Mouse (Mus musculus) stomach, postnatal 0 days (tissue): ENCODE results near the gene Sstr5. TPM values are rescaled to one million over a fixed set of nuclear protein-coding genes. Genes with fewer than 3 reads are reported as not detected.
A peak's percentile ranks its signal among the peaks of the same experiment; 100 is the strongest.

Experiments
- ATAC-seq: fragments of 200-750 bp; cut with Nextera tagmentation; 2 replicates; pipeline ENCODE4 v1.8.0; 2017; ENCODE audit not compliant: low FRiP score, low TSS enrichment
- DNase-seq: peaks from one replicate; pipeline ENCODE4 v3.0.0-alpha.2; 2016; ENCODE audit warnings: low spot score
- H3K27ac ChIP-seq: fragments of 300-500 bp; sonication (generic); replicated peaks from 2 replicates; pipeline ENCODE4 v1.5.1; 2014; ENCODE audit warnings: mild to moderate bottlenecking, control low read depth
- H3K27me3 ChIP-seq: fragments of 300-500 bp; sonication (generic); 2 replicates; pipeline ENCODE4 v1.6.1; 2014; ENCODE audit warnings: low read length; ENCODE audit not compliant: control insufficient read depth, insufficient read depth
- H3K36me3 ChIP-seq: fragments of 300-500 bp; sonication (generic); 2 replicates; pipeline ENCODE4 v1.6.1; 2014; ENCODE audit warnings: low read length, mixed read lengths; ENCODE audit not compliant: control insufficient read depth, insufficient read depth
- H3K4me1 ChIP-seq: fragments of 300-500 bp; sonication (generic); replicated peaks from 2 replicates; pipeline ENCODE4 v1.6.1; 2014; ENCODE audit warnings: antibody characterized with exemption; ENCODE audit not compliant: control insufficient read depth, insufficient read depth
- H3K4me2 ChIP-seq: fragments of 300-500 bp; sonication (generic); replicated peaks from 2 replicates; pipeline ENCODE4 v1.6.1; 2014; ENCODE audit warnings: low read depth, mild to moderate bottlenecking, control low read depth, moderate library complexity
- H3K4me3 ChIP-seq: fragments of 300-500 bp; sonication (generic); 2 replicates; pipeline ENCODE4 v1.5.1; 2014; ENCODE audit warnings: low read depth, low read length, control low read depth
- H3K9ac ChIP-seq: fragments of 300-500 bp; sonication (generic); 2 replicates; pipeline ENCODE4 v1.6.1; 2014; ENCODE audit warnings: mild to moderate bottlenecking, low read length, control low read depth, mixed read lengths
- H3K9me3 ChIP-seq: fragments of 300-500 bp; sonication (generic); 2 replicates; pipeline ENCODE4 v1.6.1; 2016; ENCODE audit warnings: low read length; ENCODE audit not compliant: control insufficient read depth
- CTCF ChIP-seq: IDR thresholded peaks from 2 replicates; pipeline ENCODE4 v1.5.1; 2016; ENCODE audit warnings: antibody characterized with exemption, low read depth, mild to moderate bottlenecking, moderate library complexity
- EP300 ChIP-seq: optimal IDR thresholded peaks from 2 replicates; pipeline ENCODE3; 2016; ENCODE audit warnings: antibody characterized with exemption
- WGBS: fragments of 180-500 bp; shearing (Covaris S2); extraction: QIAGEN DNeasy Blood & Tissue Kit; methylation state at CpG from one replicate; pipeline ENCODE4 v1.1.7; 2014; 5-methylcytosine and 5-hydroxymethylcytosine counted together
- polyA plus RNA-seq: library from polyadenylated mRNA; unstranded; fragments of >200 nt; fragmentation: Nextera tagmentation; extraction: Ambion mirVana; gene quantifications from 2 replicates; pipeline ENCODE4 v1.2.1, GENCODE M21; 2015

Sstr5 gene
- polyA plus RNA-seq, 1 experiment from 2014 or later: 0.16 TPM

GRCm38 (mm10) chr17:25462236-25462875 is 34.7 kb downstream of the Sstr5 start:
- H3K9me3 ChIP-seq: no peaks in the 10 kb centered on the region
- DNase-seq: peak; percentile 66
- H3K4me1 ChIP-seq: 0 out of 2 replicates have a peak, but pooled peaks cover 2% of the 10 kb centered on the region
- no peak overlapping the region for H3K4me3 ChIP-seq
- H3K27me3 ChIP-seq: no peaks in the 10 kb centered on the region
- H3K36me3 ChIP-seq: no peaks in the 10 kb centered on the region
- 6% methylated on average over 9 of the region's 9 CpGs for WGBS
- TF ChIP-seq EP300 (no peak), CTCF (no peak)
- no peak overlapping the region for H3K9ac ChIP-seq
- peak overlapping the region; percentile 20; the same call in 1 of the 2 replicates for H3K4me2 ChIP-seq
- peak overlapping the region; percentile 58 for H3K27ac ChIP-seq
- peak; percentile 87 for ATAC-seq

- Histone ChIP-seq H3K4me2 (no peak overlapping the region), H3K9ac (no peak overlapping the region), H3K9me3 (no peaks in the 10 kb centered on the region), H3K4me1 (no peaks in the 10 kb centered on the region), H3K36me3 (no peaks in the 10 kb centered on the region), H3K27me3 (no peaks in the 10 kb centered on the region), H3K27ac (no peak overlapping the region), H3K4me3 (no peak overlapping the region)
- no peak for DNase-seq
- WGBS: 51% methylated on average over 8 of the region's 8 CpGs
- no peak for ATAC-seq
- no peak for TF ChIP-seq EP300
- TF ChIP-seq CTCF: no peak
These were observed 40.5 kb downstream of the Sstr5 start for GRCm38 (mm10) chr17:25456540-25456939.

- H3K9me3 ChIP-seq: no peaks in the 10 kb centered on the region
- H3K4me3 ChIP-seq: no peak within 1 kb of the TSS
- no peak within 1 kb of the TSS for H3K4me2 ChIP-seq
- no peak for DNase-seq
- 0 out of 2 replicates have a peak within 1 kb of the TSS, but pooled peaks have one; percentile 23 for H3K9ac ChIP-seq
- 34% methylated on average over 2 of the region's 2 CpGs for WGBS
- H3K36me3 ChIP-seq: no peaks in the 10 kb centered on the region
- H3K27ac ChIP-seq: no peak within 1 kb of the TSS
- H3K27me3 ChIP-seq: no peaks in the 10 kb centered on the region
- no peak for TF ChIP-seq EP300
- no peak for TF ChIP-seq CTCF
- no peaks in the 10 kb centered on the region for H3K4me1 ChIP-seq
- no peak for ATAC-seq
These were observed 42.8 kb downstream of the Sstr5 start, which contains the start of gene Tekt4 for GRCm38 (mm10) chr17:25454272-25454671. TSS of gene Tekt4 (plus strand) at chr17:25454615.

- Histone ChIP-seq H3K27me3 (no peaks in the 10 kb centered on the region), H3K9ac (no peak overlapping the region), H3K9me3 (no peaks in the 10 kb centered on the region), H3K4me2 (no peak overlapping the region), H3K4me3 (no peak overlapping the region), H3K27ac (no peak overlapping the region), H3K4me1 (no peaks in the 10 kb centered on the region), H3K36me3 (no peaks in the 10 kb centered on the region)
- WGBS: 68% methylated on average over 5 of the region's 5 CpGs
- DNase-seq (no peak), ATAC-seq (no peak)
- TF ChIP-seq CTCF: no peak
- TF ChIP-seq EP300: no peak
These were observed 44.7 kb downstream of the Sstr5 start for GRCm38 (mm10) chr17:25452246-25452965.

GRCm38 (mm10) chr17:25450329-25450728 is 46.8 kb downstream of the Sstr5 start:
- no peak overlapping the region for H3K4me3 ChIP-seq
- WGBS: 69% methylated on average over 4 of the region's 4 CpGs

GRCm38 (mm10) chr17:25447865-25448264 is 49.2 kb downstream of the Sstr5 start:
- H3K27me3 ChIP-seq: no peaks in the 10 kb centered on the region
- H3K36me3 ChIP-seq: no peaks in the 10 kb centered on the region
- DNase-seq: no peak
- 0 out of 2 replicates have a peak, but pooled peaks cover 2% of the 10 kb centered on the region for H3K4me1 ChIP-seq
- no peak overlapping the region for H3K9ac ChIP-seq
- no peak overlapping the region for H3K27ac ChIP-seq
- no peaks in the 10 kb centered on the region for H3K9me3 ChIP-seq
- WGBS: 72% methylated on average over 12 of the region's 12 CpGs
- TF ChIP-seq CTCF: no peak
- TF ChIP-seq EP300: no peak
- H3K4me2 ChIP-seq: no peak overlapping the region
- ATAC-seq: no peak
- H3K4me3 ChIP-seq: no peak overlapping the region

More at GRCm38 (mm10) chr17:25450329-25450728, 46.8 kb downstream of the Sstr5 start:
- H3K4me1 ChIP-seq: no peaks in the 10 kb centered on the region
- H3K36me3 ChIP-seq: no peaks in the 10 kb centered on the region
- DNase-seq: no peak
- no peak overlapping the region for H3K27ac ChIP-seq
- H3K9ac ChIP-seq: no peak overlapping the region
- H3K4me2 ChIP-seq: no peak overlapping the region
- H3K27me3 ChIP-seq: no peaks in the 10 kb centered on the region
- H3K9me3 ChIP-seq: no peaks in the 10 kb centered on the region
- TF ChIP-seq EP300: no peak
- TF ChIP-seq CTCF: no peak
- ATAC-seq: no peak
